Mouse (Mus musculus): ENCODE measurements around the gene Olfml3.

DNA sequence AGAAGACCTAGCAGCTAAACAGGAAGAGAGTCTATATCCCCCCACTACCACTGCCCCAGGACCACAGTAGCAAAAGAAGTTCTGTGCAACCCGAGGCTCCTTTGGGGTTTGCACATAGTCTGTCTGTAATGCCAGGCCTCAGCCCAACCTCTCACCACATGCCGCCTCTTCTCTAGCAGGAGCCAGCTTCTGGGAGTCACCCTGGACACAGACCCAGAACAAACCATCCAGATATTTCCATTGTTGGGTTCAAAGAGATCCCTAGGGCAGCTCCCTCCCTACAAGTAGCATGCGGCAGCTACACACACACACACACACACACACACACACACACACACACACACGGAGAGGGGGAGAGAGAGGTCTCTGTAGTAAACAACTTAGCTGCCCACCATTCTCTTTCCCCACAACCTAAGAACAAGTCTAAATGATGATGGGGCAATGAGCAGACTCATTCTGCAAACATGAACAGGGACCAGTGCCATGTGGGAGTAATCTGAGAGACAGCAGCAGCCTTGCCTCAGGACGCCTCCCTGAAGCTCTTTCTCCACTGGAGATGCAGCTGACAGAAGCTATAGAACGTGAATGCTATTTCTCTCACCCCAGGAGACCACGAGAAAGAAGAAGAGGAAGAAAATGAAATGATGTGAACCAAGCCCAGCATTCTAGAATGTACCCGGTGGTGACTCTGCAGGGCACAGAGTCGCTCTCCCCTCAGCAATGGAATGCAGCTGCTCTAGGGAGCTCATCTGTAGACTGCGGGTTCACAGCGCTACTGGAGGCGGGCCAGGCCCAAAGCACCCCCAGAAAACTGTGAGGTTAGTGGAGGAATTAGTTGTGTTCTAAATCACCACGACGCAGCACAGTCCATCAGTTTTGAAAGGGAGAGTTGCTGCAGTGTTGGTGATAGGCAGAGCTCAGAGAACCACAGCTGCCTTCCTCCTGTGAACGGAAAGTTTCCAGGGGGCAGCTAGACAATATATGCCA is 20.7 kb downstream of the Olfml3 start:
- TF ChIP-seq CTCF (conservative IDR thresholded peaks at IDR 0.05; ENCODE audit: low read length) (no peak), POU5F1 (IDR thresholded peaks at IDR 0.05; ENCODE audit: borderline replicate concordance, low read length) (no peak), NANOG (IDR thresholded peaks at IDR 0.05; ENCODE audit: borderline replicate concordance, low read length) (no peak)

All from E14TG2a.4 (cell line).